Mouse (Mus musculus) limb, embryonic 10.5 days (tissue): ENCODE data around the gene Emc9. TPM values are rescaled to one million over a fixed set of nuclear protein-coding genes. Genes with fewer than 3 reads are reported as not detected.
A peak's percentile ranks its signal among the peaks of the same experiment; 100 is the strongest.

Experiments used
- DNase-seq: peaks from one replicate; pipeline ENCODE4 v3.0.0-alpha.2; 2017; ENCODE audit warnings: low spot score
- H3K27ac ChIP-seq: fragments of 300-500 bp; sonication (generic); 2 replicates; pipeline ENCODE4 v1.5.1; 2016; ENCODE audit warnings: mild to moderate bottlenecking
- H3K27me3 ChIP-seq: fragments of 300-500 bp; sonication (generic); 2 replicates; pipeline ENCODE4 v1.6.1; 2016; ENCODE audit warnings: low read depth, mild to moderate bottlenecking; ENCODE audit not compliant: poor library complexity, severe bottlenecking
- H3K36me3 ChIP-seq: fragments of 300-500 bp; sonication (generic); 2 replicates; pipeline ENCODE4 v1.6.1; 2016; ENCODE audit warnings: mild to moderate bottlenecking, moderate library complexity
- H3K4me1 ChIP-seq: fragments of 300-500 bp; sonication (generic); 2 replicates; pipeline ENCODE4 v1.6.1; 2016
- H3K4me3 ChIP-seq: fragments of 300-500 bp; sonication (generic); 2 replicates; pipeline ENCODE4 v1.5.1; 2016; ENCODE audit warnings: mild to moderate bottlenecking, moderate library complexity
- H3K9me3 ChIP-seq: fragments of 300-500 bp; sonication (generic); replicated peaks from 2 replicates; pipeline ENCODE4 v1.6.1; 2016; ENCODE audit warnings: mild to moderate bottlenecking
- WGBS: fragments of 180-500 bp; shearing (Covaris S2); methylation state at CpG from one replicate; pipeline ENCODE4 v1.1.7; 2016; 5-methylcytosine and 5-hydroxymethylcytosine counted together
- polyA plus RNA-seq: library from polyadenylated mRNA; unstranded; fragments of >200 nt; fragmentation: Nextera tagmentation; extraction: Ambion mirVana; gene quantifications from 2 replicates; pipeline ENCODE4 v1.2.1, GENCODE M21; 2016

The Emc9 gene
- polyA plus RNA-seq, 1 experiment from 2014 or later, result 5.4 TPM

DNA sequence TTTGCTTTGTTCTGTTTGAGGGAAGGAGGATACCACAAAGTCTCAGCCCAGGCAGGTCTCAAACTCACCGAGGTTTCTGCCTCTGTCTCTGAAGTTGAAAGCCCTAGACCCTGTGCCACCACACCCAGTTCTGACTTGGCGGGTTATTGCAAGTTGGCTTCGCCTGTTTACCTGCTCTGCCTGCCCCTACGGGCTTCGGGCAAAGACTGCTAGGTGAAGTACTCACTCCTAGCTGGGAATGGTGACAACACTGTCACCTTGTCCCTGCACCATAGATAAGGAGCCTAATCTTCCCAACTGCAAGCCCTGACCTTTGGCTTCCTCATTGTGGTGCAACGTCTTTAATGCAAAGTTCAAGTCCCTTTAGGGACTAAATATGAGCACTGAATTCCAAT lies 461 bp upstream of the Emc9 start:
- 59% methylated on average over 6 of the region's 6 CpGs for WGBS
- H3K4me3 ChIP-seq, result peak overlapping the region; percentile 69
- peaks cover 15% of the 10 kb centered on the region; the same call in 1 of the 2 replicates for H3K27me3 ChIP-seq
- no peak overlapping the region for H3K27ac ChIP-seq
- H3K4me1 ChIP-seq, result peaks cover 24% of the 10 kb centered on the region
- no peaks in the 10 kb centered on the region for H3K9me3 ChIP-seq
- peaks cover 44% of the 10 kb centered on the region for H3K36me3 ChIP-seq
- DNase-seq, result no peak

DNA sequence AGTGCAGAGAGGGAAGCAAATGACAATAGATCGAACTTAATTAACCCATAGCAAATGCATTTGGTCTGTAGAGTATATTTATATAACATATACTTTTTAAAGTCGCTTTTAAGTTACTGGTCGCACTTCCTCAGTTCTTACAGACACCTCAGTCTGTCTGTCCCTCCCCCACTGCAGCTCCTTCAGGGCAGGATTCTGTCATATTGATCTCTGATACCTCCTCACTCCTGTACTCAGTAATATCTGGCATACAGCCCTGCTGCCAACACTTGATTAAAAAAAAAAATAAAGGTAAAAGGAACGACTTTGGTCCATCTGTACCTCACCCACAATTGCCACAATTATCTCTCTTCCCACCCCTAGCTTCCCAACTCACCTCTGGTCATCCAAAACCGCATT lies 800 bp downstream of the Emc9 start:
- Histone ChIP-seq H3K9me3 (no peaks in the 10 kb centered on the region), H3K27ac (0 out of 2 replicates have a peak overlapping the region, but pooled peaks have one; percentile 77), H3K36me3 (peaks cover 51% of the 10 kb centered on the region)

GRCm38 (mm10) chr14:55581981-55582681 lies 3.0 kb downstream of the Emc9 start:
- no peak for DNase-seq
- WGBS, result 78% methylated on average over 9 of the region's 9 CpGs
- no peak overlapping the region for H3K4me3 ChIP-seq

More for the DNA sequence above, 800 bp downstream of the Emc9 start:
- 34% methylated on average over 5 of the region's 5 CpGs for WGBS
- Histone ChIP-seq H3K4me3 (peak overlapping the region; percentile 69), H3K4me1 (peaks cover 17% of the 10 kb centered on the region), H3K27me3 (peaks cover 15% of the 10 kb centered on the region; the same call in 1 of the 2 replicates)
- no peak for DNase-seq

DNA sequence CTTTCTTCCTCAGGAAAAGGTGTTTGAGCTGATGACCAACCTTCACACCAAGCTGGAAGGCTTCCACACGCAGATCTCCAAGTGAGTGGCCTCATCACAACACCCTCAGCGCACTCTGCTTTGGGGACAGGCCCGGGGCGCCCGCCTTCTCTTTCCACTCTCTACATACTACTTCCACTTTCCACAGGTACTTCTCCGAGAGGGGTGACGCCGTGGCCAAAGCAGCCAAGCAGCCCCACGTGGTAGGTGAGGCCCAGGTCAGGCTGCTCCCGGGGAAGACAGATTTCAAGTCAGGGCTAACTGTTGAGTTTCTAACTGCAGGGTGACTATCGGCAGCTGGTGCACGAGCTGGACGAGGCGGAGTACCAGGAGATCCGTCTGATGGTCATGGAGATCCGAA lies 4.4 kb downstream of the Emc9 start:
- Histone ChIP-seq H3K9me3 (no peaks in the 10 kb centered on the region), H3K4me3 (no peak overlapping the region), H3K27me3 (peaks cover 15% of the 10 kb centered on the region; the same call in 1 of the 2 replicates), H3K4me1 (peaks cover 41% of the 10 kb centered on the region), H3K27ac (no peak overlapping the region), H3K36me3 (peaks cover 26% of the 10 kb centered on the region)
- no peak for DNase-seq
- 95% methylated on average over 16 of the region's 16 CpGs for WGBS

More at GRCm38 (mm10) chr14:55581981-55582681, 3.0 kb downstream of the Emc9 start:
- H3K27ac ChIP-seq, result no peak overlapping the region
- H3K27me3 ChIP-seq, result peaks cover 15% of the 10 kb centered on the region; the same call in 1 of the 2 replicates
- no peaks in the 10 kb centered on the region for H3K9me3 ChIP-seq
- peaks cover 32% of the 10 kb centered on the region for H3K36me3 ChIP-seq
- H3K4me1 ChIP-seq, result peaks cover 33% of the 10 kb centered on the region

- no peak for DNase-seq
- Histone ChIP-seq H3K36me3 (peaks cover 26% of the 10 kb centered on the region), H3K27ac (no peak overlapping the region), H3K27me3 (peaks cover 14% of the 10 kb centered on the region; the same call in 1 of the 2 replicates), H3K4me3 (no peak overlapping the region; the same call in 1 of the 2 replicates), H3K4me1 (peaks cover 39% of the 10 kb centered on the region), H3K9me3 (no peaks in the 10 kb centered on the region)
- WGBS, result 84% methylated on average over 23 of the region's 23 CpGs
Observed at GRCm38 (mm10) chr14:55579511-55580496, 5.3 kb downstream of the Emc9 start.

DNA sequence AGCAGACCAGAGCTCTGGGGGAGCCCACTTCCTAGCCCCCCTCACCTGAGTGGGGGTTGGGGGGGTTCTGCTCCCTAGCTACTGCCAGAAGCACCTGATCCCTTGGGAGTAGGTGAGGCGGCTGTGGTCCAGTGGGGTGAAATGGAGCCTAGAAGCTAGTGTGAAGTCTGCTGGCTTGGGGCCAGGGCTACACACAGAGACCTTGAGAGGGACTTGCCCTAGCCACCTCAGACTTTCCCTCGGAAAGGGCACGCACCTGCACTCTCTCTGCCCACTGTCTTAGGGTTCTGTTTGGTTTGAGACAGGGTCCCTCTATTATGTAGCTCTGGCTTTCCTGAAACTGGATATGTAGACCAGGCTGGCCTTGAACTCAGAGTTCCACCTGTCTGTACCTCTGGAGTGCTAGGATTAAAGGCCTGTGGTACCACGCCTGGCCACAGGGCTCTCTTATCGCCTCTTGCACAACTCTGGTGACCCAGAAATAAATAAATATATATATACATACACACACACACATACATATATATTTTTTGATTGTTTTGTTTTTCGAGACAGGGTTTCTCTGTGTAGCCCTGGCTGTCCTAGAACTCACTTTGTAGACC lies 6.3 kb downstream of the Emc9 start:
- Histone ChIP-seq H3K27ac (peak overlapping the region; percentile 94), H3K9me3 (no peaks in the 10 kb centered on the region), H3K36me3 (peaks cover 26% of the 10 kb centered on the region), H3K27me3 (0 out of 2 replicates have a peak, but pooled peaks cover 3% of the 10 kb centered on the region), H3K4me1 (peaks cover 33% of the 10 kb centered on the region), H3K4me3 (peak overlapping the region; percentile 83)
- no peak for DNase-seq
- 32% methylated on average over 6 of the region's 6 CpGs for WGBS

DNA sequence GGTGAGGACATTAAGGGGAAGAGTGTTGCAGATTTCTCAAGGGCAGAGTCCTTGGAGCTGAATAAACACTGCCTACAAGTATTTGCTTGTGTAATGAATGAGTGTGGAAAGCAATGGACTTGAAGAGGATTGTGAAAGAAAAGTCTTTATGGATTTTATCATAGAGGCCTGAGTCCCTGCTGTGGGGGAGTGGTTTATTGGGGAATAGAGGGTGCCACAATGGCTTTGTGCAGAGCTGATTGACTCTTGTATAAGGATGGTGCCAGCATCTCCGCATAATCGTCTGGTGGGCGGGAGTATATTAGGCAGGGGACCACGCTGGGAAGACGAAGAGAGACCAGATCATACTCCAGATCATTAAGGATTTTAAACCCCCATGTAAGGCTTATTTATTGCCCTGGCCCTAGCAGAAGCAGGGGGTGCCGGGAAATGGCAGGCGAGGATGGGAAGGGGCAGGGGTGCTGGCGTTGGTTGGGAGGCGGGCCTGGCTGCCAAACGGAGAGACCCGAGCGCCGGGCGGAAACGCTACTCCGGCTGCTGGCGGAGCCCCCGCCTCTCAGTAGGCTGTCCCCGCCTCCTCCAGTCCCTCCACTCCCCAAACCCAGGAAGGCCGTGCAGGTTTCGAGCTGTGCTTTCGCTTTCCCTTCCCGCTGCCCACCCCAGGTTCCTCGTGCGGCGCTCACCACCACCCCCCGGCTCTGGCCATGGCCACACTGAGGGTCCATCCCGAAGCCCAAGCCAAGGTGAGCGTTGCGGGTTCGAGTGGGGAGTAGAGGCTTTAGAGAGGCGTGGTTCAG lies 7.0 kb downstream of the Emc9 start, which contains the start of gene Psme1:
Gene Psme1 (plus strand): TSS at position 253 of the 797 bp plus-strand sequence.
- H3K36me3 ChIP-seq, result peaks cover 26% of the 10 kb centered on the region
- peaks cover 33% of the 10 kb centered on the region for H3K4me1 ChIP-seq
- peak; percentile 86 for DNase-seq
- H3K27ac ChIP-seq, result peak within 1 kb of the TSS; percentile 94
- H3K4me3 ChIP-seq, result peak within 1 kb of the TSS; percentile 83
- H3K27me3 ChIP-seq, result no peaks in the 10 kb centered on the region
- WGBS, result 2% methylated on average over 30 of the region's 32 CpGs
- H3K9me3 ChIP-seq, result no peaks in the 10 kb centered on the region

- H3K9me3 ChIP-seq, result no peaks in the 10 kb centered on the region
- peaks cover 33% of the 10 kb centered on the region for H3K4me1 ChIP-seq
- no peak for DNase-seq
- peak overlapping the region; percentile 44; the same call in 1 of the 2 replicates for H3K27ac ChIP-seq
- H3K4me3 ChIP-seq, result no peak overlapping the region
- peaks cover 17% of the 10 kb centered on the region for H3K36me3 ChIP-seq
- WGBS, result 83% methylated on average over 16 of the region's 16 CpGs
- no peaks in the 10 kb centered on the region for H3K27me3 ChIP-seq
Observed at GRCm38 (mm10) chr14:55576376-55576775, 8.7 kb downstream of the Emc9 start.

DNA sequence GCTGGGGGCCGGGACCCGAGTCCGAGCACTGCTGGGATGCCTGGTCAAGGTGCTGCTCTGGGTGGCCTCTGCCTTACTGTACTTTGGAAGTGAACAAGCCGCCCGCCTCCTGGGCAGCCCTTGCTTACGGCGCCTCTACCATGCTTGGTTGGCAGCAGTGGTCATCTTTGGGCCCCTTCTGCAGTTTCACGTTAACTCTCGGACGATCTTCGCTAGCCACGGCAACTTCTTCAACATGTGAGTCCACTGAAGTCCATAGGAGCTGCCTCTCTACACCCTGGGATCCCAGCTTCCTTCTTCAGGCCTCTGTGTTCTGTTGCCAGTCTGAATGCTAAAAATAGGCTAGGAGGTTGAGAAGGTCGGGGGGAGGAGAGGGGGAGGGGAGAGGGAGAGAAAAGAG lies 9.4 kb downstream of the Emc9 start:
- Histone ChIP-seq H3K27ac (peak overlapping the region; percentile 66), H3K27me3 (no peaks in the 10 kb centered on the region), H3K36me3 (peaks cover 11% of the 10 kb centered on the region), H3K4me1 (peaks cover 33% of the 10 kb centered on the region), H3K9me3 (no peaks in the 10 kb centered on the region), H3K4me3 (no peak overlapping the region)
- WGBS, result 72% methylated on average over 13 of the region's 13 CpGs
- DNase-seq, result no peak

DNA sequence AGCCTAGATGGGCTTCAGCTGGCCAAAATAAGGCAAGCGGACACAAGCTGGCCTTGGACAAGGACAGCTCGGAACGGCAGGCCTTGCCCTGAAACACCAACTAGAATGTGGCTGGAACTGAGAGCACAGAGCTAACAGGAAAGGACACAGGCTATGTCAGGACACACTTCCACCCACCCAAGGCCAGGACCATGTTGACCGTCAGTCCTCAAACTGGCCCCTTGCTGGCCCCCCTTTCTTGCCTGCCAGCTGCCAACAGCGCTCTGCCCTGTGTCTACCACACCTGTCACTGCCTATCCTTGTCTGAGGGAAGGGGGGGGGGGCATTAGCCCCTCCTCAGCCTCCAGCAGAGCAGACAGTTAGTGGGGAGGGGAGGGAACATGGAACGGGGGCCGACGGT lies 9.8 kb downstream of the Emc9 start, which contains the start of gene Fitm1:
Gene Fitm1 (plus strand): TSS at position 316 of the 400 bp plus-strand sequence.
- WGBS, result 70% methylated on average over 8 of the region's 8 CpGs
- no peaks in the 10 kb centered on the region for H3K27me3 ChIP-seq
- no peaks in the 10 kb centered on the region for H3K9me3 ChIP-seq
- H3K4me1 ChIP-seq, result peaks cover 33% of the 10 kb centered on the region
- H3K4me3 ChIP-seq, result no peak within 1 kb of the TSS
- H3K27ac ChIP-seq, result peak within 1 kb of the TSS; percentile 66
- H3K36me3 ChIP-seq, result peaks cover 10% of the 10 kb centered on the region
- DNase-seq, result no peak

DNA sequence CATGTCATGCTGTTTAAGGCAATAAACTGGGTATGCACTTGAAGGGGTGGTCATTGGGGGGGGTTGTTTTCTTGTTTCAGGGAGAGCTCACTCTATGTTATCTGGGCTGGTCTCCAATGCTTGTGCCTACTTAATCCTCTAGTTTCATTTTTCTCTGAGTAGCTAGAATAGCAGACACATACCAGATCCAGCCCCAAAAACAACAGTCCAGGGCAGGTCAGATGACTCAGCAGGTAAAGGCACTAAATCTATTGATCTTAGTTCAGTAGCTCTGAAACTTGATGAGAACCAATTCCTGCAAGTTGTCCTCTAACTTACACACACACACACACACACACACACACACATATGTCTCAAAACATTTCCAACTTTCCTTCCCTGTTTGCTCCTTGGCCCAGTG lies 13.3 kb downstream of the Emc9 start:
- Histone ChIP-seq H3K27ac (no peak overlapping the region), H3K4me1 (peaks cover 14% of the 10 kb centered on the region), H3K4me3 (no peak overlapping the region), H3K36me3 (peaks cover 38% of the 10 kb centered on the region), H3K9me3 (no peaks in the 10 kb centered on the region), H3K27me3 (no peaks in the 10 kb centered on the region)
- no peak for DNase-seq

DNA sequence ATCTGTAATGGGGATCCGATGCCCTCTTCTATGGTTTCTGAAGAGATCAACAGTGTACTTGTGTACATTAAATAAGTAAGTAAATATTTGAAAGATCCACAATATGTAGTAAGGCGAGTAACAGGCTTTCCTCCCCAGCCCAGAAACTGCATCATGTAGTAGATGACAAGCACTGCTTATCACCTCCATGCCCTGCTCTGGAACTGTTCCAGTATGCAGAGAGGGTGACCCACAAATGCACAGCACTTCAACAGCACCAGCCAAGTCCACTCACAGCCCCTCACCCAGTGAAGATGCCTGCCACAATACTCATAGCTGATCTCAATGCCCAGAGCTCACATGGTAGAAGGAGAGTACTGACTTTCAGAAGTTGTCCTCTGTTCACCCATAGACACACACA lies 14.5 kb downstream of the Emc9 start:
- Histone ChIP-seq H3K4me3 (no peak overlapping the region), H3K4me1 (peaks cover 5% of the 10 kb centered on the region), H3K27ac (no peak overlapping the region), H3K9me3 (no peaks in the 10 kb centered on the region), H3K36me3 (peaks cover 50% of the 10 kb centered on the region), H3K27me3 (no peaks in the 10 kb centered on the region)
- 90% methylated on average over 2 of the region's 2 CpGs for WGBS
- no peak for DNase-seq
